16 mouse cellular contexts compared by ENCODE assay signal in the genomic region with DNA sequence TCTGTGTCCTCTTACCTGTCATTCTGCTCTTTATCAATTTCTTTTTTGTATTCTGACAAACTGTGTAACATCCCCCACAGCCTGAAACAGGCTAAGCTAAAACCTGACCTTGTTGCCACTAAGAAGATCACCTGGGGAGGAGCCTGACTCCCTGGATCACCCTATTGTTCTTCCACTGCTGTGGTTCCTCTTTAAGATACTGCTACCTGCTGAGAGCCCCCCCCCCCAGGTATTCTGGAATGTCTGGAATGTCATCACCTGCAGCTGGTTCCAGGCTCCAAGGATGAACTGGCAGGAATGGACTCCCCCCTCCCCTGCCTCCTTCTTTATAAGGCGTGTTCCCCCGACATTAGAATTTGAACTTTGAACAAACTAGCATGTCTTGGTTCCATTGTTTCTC.
A peak's percentile ranks its signal among the peaks of the same experiment; 100 is the strongest.
DNase-seq lines count a peak whose midpoint lies in the region.
"Had no signal": no experiment of that assay in that cellular context is flagged by ENCODE, and none has a peak within 500 bp of the region (broad histone marks: within the 10 kb centered on the region; RNA-seq: fewer than 3 reads in every experiment).

No protein-coding gene starts in this region.

- intact Hi-C loops in heart, postnatal 25 days (cut with DNase I): no loop called here

- DNase-seq in heart, adult 11 months: peak; percentile 76
- DNase-seq in heart, postnatal 25 days (ENCODE audit: low spot score): no peak
- peak; percentile 73 for DNase-seq in R1 (ENCODE audit: low read depth, low spot score)
- DNase-seq in adrenal gland, adult 18-20 months (ENCODE audit: low spot score in 2 of 2): no peak
- no peak for DNase-seq in urinary bladder, postnatal 14 days (ENCODE audit: low spot score)
- DNase-seq: adrenal gland, adult 2 months; adrenal gland, postnatal 10 days; adrenal gland, postnatal 25 days; B cell, adult 2 months; cerebellum, adult 11 months; cerebellum, adult 18-20 months; cerebellum, adult 8-10 months; cerebellum, adult 9-11 months; cerebellum, postnatal 14 days; cerebellum, postnatal 36 days; embryo, embryonic 11 days had no signal

Comparison
In these comparisons a context has a peak if more than half of its experiments do, and no peak if none do; other contexts are left out.
1. DNase-seq: peak in heart, adult 11 months (single experiment) and R1 (single experiment); none in heart, postnatal 25 days (single experiment), adrenal gland, adult 18-20 months (0 of 2) and urinary bladder, postnatal 14 days (single experiment).